Mouse (Mus musculus) ovary, postnatal 36 days (tissue): ENCODE results near the gene Dlg1.

Source experiments
- DNase-seq: peaks from one replicate; pipeline ENCODE4 v3.0.0; 2022; ENCODE audit warnings: low spot score, mixed read lengths

Gene Dlg1

GRCm38 (mm10) chr16:31663379-31664286 is at the start of gene Dlg1:
TSS of gene Dlg1 (plus strand) at chr16:31663443.
- DNase-seq = peak; percentile 88

GRCm38 (mm10) chr16:31616382-31616781 is 46.9 kb upstream of the Dlg1 start:
- DNase-seq = no peak

- no peak for DNase-seq
Measured at GRCm38 (mm10) chr16:31617128-31617527, 46.1 kb upstream of the Dlg1 start.

GRCm38 (mm10) chr16:31617823-31618371 is 45.3 kb upstream of the Dlg1 start:
- DNase-seq = peak; percentile 23

- DNase-seq = no peak
Measured at GRCm38 (mm10) chr16:31618671-31619070, 44.6 kb upstream of the Dlg1 start.

GRCm38 (mm10) chr16:31619675-31620335 is 43.4 kb upstream of the Dlg1 start:
- no peak for DNase-seq

GRCm38 (mm10) chr16:31622356-31622755 is 40.9 kb upstream of the Dlg1 start:
- no peak for DNase-seq

GRCm38 (mm10) chr16:31623136-31623535 is 40.1 kb upstream of the Dlg1 start:
- no peak for DNase-seq

GRCm38 (mm10) chr16:31624749-31625148 is 38.5 kb upstream of the Dlg1 start:
- DNase-seq = no peak

GRCm38 (mm10) chr16:31626331-31626730 is 36.9 kb upstream of the Dlg1 start:
- DNase-seq = no peak

- DNase-seq = no peak
Measured at GRCm38 (mm10) chr16:31630381-31630780, 32.9 kb upstream of the Dlg1 start.

- DNase-seq = no peak
Measured at GRCm38 (mm10) chr16:31631046-31631445, 32.2 kb upstream of the Dlg1 start.

GRCm38 (mm10) chr16:31634371-31634770 is 28.9 kb upstream of the Dlg1 start:
- no peak for DNase-seq

- DNase-seq = no peak
Measured at GRCm38 (mm10) chr16:31638393-31638792, 24.9 kb upstream of the Dlg1 start.

- no peak for DNase-seq
Measured at GRCm38 (mm10) chr16:31639946-31640345, 23.3 kb upstream of the Dlg1 start.

GRCm38 (mm10) chr16:31641776-31642175 is 21.5 kb upstream of the Dlg1 start:
- DNase-seq = no peak

- DNase-seq = no peak
Measured at GRCm38 (mm10) chr16:31647221-31647620, 16.0 kb upstream of the Dlg1 start.

- no peak for DNase-seq
Measured at GRCm38 (mm10) chr16:31650788-31651187, 12.5 kb upstream of the Dlg1 start.

GRCm38 (mm10) chr16:31651541-31651940 is 11.7 kb upstream of the Dlg1 start:
- no peak for DNase-seq

- DNase-seq = no peak
Measured at GRCm38 (mm10) chr16:31652115-31652843, 11.0 kb upstream of the Dlg1 start.

- DNase-seq = no peak
Measured at GRCm38 (mm10) chr16:31653616-31654015, 9.6 kb upstream of the Dlg1 start.

GRCm38 (mm10) chr16:31654021-31654420 is 9.2 kb upstream of the Dlg1 start:
- no peak for DNase-seq
